Mouse (Mus musculus) gastrocnemius, adult 18-20 months (tissue): Measurements from ENCODE around the gene Copz1. TPM values are rescaled to one million over a fixed set of nuclear protein-coding genes. Genes with fewer than 3 reads are reported as not detected.
A peak's percentile ranks its signal among the peaks of the same experiment; 100 is the strongest.
"Not testable (repeated sequence)": the region's sequence is repeated elsewhere in the genome, so short reads cannot be mapped to it uniquely, and the experiment has no call there.

Experiments
- DNase-seq: peaks from one replicate; pipeline ENCODE4 v3.0.0; 2021; ENCODE audit warnings: low spot score
- long read RNA-seq, 2 experiments: library from polyadenylated mRNA; stranded (forward); transcript quantifications; one replicate each; pipeline ENCODE4 v2.0.0; 2021
- total RNA-seq, 2 experiments: library from RNA; stranded (reverse); gene quantifications; 2 replicates each; pipeline ENCODE4 v1.2.3; 2021

Copz1 gene
- total RNA-seq, result 10 to 100 TPM; 35.8 to 37.3 TPM
- long read RNA-seq, experiment 1, transcript Copz1-201 (9 exons, 1,676 nt), result major isoform, 54 of 64 reads
- long read RNA-seq, experiment 1, partial matches to known transcripts, result 3 of 64 reads
- long read RNA-seq, experiment 1, other reads (novel, unspliced or antisense), result 6 of 64 reads
- long read RNA-seq, experiment 2, transcript Copz1-201 (9 exons, 1,676 nt), result major isoform, 35 of 41 reads
- long read RNA-seq, experiment 2, partial matches to known transcripts, result 1 of 41 reads
- long read RNA-seq, experiment 2, other reads (novel, unspliced or antisense), result 5 of 41 reads

DNA sequence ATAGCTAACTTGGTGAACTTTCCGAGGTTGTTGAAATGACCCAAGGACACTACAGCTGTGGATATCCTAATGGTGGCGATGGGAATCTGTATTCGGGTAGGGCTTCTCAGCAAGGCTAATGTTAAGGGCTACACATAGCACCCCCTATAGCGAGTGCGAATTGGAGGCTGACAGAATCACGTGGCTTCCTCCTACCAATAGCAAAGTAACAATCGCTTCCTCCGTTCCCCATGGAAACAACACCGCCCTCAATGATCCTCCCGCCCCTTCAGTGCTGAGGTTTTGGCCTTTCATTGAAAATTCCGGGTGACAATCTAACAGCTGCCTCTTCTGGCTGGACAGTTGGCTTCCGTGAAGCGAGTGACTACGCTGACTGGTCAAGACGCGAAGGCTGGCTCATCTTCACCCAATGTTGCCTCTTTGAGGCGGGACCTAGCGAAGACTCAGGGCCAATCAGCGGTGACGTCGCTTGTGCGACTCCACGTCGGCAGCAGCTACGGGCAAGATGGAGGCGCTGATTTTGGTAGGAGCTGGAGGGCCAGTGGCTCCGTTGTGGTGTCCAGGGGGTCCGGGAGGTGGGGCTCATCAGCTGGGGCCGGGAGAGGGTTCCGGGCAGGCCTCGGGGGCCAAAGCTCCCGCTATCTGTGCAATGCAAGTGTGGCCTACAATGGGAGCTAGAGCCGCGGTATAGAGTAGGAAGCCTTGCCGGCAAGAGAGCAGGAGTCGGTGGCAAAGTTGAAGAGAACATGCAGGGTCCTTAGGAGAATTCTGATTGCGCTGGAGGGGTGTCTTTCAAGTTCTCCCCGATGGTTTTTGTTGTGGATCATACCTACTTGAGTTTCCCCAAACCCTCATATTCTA lies at the start of gene Copz1:
TSS of gene Copz1 (plus strand) at position 296 of the 861 bp plus-strand sequence.
- DNase-seq, result peak; percentile 98

- DNase-seq, result no peak
Measured at GRCm38 (mm10) chr15:103224161-103224560, 48.4 kb upstream of the Copz1 start.

DNA sequence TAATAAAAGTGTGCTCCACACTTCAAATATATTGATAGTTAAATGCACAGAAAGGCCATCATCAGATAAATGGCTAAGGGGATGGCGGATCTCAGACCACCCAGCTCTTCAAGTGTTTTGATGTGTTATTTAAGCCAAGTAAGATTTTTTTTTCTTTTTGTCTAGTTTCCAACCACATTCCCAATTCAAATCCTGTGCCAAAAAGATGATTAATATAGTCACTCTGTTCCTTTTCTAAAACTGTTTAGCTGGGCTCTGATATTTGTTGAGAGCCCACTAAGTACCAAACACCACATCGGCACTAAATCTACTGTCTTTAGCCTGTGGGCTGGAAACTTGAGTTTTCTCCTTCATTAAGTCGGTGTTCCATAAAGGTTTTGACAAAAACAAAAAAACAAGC lies 45.5 kb upstream of the Copz1 start:
- DNase-seq, result no peak

DNA sequence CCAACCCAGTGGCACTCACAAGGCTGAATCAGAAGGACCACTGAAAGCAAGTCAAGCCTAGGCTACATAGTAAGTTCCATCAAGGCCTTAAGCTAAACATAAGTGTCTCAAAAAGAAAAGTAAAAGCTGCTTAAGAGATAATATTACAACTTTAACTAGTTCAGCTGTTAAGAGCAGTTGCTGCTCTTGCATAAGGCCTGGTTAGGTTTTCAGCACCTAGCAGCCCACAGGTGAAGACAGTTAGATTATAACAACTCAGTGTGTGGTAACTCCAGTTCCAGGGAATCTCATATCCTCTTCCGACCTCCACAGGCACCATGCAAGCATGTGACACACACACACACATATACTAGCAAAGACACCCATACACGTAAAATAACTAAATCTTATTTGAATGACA lies 44.9 kb upstream of the Copz1 start:
- no peak for DNase-seq

DNA sequence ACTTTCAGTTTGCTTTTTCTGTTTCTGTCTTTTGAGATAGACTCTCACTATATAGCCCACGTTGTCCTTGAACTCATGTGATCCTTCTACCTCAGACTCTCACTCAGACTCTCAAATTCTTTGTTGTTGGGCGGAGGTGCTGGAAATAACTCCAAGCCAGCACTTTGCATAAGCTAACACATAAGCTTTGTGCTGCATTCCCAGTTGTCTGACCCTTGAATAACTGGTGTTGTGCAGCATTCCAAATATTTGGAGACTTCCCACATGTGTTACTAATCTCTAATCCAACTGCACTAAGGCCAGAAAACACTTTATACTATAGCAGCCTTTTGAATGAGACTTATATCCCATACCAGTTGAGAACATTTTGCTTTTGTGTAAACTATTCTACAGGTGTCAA lies 43.6 kb upstream of the Copz1 start:
- no peak for DNase-seq

GRCm38 (mm10) chr15:103233119-103233518 lies 39.4 kb upstream of the Copz1 start:
- peak; percentile 54 for DNase-seq

GRCm38 (mm10) chr15:103237295-103237694 lies 35.2 kb upstream of the Copz1 start:
- no peak for DNase-seq

- peak; percentile 93 for DNase-seq
Measured at GRCm38 (mm10) chr15:103239130-103239684, 33.3 kb upstream of the Copz1 start.

DNA sequence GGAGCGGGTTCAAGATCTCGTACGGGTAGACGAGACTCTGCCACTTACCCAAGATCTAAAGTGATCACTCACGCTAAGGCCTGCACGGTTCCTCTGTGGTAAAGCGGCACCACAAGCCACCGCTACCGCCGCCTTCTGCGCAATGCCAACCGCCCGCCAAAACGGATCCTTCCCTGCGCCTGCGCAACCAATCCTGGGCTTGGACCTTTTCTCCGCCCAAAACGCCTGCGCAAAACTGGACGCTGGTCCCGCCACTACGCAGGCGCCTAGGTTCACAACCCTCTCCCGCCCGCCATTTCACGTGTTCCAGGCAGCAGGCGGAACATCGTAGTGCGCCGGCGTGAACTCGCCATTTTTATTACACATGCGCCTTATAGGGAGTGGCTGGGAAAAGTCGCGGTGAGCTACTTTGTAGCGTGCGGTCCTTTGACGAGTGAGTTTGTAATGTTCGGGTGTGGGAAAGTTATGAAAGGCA lies 32.8 kb upstream of the Copz1 start, which contains the start of gene Cbx5:
TSS of gene Cbx5 (minus strand) at position 132 of the 475 bp plus-strand sequence.
- peak; percentile 98 for DNase-seq

DNA sequence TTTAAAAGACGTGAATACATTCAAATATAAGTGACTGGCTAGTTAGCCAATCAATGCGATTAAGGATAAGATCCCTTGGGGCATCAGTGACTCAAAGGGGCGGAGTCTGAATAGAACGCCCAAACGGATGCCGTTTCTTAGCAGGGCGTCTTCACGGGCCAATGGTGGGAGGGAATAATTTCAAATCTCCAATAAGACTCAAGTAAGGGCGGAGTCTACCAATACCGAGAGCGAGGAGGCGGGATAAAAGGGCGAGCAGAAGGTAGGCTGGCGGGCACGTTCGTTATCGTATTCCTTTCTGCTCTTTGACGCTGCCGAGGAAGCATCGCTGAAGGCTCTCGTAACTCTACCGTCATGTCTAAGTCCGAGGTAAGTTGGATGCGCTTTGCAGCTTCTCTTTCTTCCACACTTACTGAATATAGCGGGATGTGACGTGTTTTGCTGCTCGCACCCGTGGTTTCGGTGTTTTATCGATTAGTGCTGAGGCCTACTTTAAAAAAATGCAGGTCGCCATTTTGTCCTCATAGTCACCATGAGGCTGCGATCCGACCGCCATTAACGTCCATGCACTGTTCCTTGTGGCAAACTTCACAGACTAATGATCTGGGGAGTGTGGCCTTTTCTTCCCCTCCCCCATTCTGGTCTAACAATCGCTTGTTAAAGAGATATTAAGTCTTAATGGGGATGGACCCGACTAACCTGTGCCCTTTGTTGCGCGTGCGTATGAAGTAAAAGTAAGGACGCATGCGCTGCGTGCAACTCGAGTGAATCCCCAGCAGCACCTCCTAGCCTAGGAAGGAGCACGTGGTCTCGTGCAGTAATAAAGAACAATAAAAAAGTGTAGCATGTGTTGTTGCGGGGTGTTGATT lies 32.1 kb upstream of the Copz1 start, which contains the start of gene Hnrnpa1:
TSS of gene Hnrnpa1 (plus strand) at position 273 of the 869 bp plus-strand sequence.
- peak; percentile 97 for DNase-seq

DNA sequence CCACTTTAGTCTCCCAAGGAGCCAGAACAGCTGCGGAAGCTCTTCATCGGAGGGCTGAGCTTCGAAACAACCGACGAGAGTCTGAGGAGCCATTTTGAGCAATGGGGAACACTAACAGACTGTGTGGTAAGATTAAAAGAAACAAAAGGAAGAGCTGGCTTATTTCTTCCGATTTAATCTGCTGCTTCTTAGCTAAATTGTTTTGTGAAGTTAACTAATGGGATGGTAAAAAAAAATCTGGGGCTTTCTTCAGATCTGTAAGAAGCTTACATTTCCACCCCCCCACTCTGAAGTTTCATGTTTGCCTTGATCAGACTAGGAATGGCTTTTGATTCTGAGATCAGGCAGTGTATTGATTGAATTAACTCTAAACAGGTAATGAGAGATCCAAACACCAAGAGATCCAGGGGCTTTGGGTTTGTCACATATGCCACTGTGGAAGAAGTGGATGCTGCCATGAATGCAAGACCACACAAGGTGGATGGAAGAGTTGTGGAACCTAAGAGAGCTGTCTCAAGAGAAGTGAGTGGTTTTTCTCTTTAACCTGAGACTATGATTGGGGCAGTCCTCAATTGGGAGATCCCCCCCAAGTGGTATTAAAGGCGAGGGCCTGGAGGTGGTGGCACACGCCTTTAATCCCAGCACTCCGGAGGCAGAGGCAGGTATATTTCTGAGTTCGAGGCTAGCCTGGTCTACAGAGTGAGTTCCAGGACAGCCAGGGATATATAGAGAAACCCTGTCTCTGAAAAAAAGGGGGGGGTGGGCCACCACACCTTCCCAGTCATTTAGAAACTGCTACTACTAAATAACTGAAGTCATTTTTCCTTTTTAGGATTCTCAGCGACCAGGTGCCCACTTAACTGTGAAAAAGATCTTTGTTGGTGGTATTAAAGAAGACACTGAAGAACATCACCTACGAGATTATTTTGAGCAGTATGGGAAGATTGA lies 31.2 kb upstream of the Copz1 start:
- not testable (repeated sequence) for DNase-seq

GRCm38 (mm10) chr15:103242885-103243284 lies 29.6 kb upstream of the Copz1 start:
- no peak for DNase-seq

DNA sequence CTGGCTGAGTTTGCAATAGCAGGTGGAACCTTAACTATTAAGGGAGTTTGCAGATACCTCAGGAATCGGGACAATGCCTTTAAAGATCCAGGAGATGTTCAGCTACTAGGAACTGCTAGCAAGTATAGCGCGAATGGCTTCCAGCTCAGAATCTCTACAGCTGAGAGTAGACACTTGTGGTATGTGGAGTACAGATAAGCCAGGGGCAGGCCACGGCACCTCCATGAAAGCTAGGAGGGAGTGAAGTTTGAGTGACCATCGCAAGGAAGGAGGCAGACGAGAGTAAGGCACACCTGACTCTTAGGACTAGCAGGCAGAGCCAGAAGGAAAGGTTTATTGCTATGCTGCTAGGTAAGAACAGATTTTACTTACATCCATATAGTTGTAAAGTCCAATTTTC lies 26.9 kb upstream of the Copz1 start:
- no peak for DNase-seq

DNA sequence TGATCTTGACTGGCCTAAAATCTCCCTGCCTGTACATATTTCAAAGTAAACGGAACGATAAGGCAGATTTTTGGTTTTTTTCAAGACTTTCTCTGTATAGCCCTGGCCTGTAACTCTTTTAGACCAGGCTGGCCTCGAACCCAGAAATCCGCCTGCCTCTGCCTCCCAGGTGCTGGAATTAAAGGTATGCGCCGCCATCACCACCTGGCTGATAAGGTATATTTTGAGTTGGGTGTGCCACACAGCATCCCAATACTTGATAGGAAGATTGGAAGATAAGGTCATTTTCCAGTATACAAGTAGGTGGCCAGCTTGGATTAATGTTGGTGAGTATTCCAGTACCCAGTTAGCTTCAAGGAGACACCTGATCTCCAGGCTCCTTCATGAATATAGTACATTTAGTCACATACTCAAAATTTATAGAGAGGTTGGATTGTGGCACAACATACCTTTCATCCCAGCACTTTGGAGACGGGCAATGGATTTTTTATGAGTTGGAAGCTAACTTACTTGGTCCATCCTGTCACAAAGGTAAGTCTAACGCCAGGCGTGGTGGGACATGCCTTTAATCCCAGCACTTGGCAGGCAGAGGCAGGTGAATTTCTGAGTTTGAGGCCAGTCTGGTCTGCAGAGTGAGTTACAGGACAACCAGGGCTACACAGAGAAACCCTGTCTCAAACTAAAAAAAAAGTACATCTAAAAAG lies 25.3 kb upstream of the Copz1 start:
- no peak for DNase-seq

DNA sequence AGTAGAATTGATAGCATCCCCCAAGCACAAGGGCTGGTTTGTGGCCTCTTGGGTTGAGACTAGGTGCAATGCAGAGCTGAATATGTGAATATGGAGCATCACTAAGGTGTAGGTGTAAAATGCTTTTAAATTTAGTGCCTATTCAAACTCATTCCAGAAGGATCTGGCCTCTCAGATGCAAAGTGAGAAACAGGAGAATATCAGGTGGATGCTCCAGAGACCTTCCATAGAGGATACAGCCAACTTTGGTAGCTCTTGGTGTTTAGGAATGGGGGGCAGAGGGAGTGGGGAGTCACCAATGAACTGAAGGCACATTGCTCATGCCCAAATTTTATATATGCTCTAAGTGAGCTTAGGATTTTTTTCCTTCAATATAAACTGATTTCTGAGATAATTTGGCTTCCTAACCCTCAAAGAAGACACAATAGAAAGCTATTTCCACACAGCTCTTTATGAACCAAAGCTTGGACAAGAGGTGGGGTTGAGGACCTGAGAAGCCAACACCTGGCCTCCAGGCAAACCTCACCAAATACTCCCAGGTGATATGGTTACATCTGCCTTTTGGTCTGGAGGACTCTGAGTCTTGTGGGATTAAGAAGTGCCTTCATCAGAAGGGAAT lies 24.6 kb upstream of the Copz1 start:
- no peak for DNase-seq

DNA sequence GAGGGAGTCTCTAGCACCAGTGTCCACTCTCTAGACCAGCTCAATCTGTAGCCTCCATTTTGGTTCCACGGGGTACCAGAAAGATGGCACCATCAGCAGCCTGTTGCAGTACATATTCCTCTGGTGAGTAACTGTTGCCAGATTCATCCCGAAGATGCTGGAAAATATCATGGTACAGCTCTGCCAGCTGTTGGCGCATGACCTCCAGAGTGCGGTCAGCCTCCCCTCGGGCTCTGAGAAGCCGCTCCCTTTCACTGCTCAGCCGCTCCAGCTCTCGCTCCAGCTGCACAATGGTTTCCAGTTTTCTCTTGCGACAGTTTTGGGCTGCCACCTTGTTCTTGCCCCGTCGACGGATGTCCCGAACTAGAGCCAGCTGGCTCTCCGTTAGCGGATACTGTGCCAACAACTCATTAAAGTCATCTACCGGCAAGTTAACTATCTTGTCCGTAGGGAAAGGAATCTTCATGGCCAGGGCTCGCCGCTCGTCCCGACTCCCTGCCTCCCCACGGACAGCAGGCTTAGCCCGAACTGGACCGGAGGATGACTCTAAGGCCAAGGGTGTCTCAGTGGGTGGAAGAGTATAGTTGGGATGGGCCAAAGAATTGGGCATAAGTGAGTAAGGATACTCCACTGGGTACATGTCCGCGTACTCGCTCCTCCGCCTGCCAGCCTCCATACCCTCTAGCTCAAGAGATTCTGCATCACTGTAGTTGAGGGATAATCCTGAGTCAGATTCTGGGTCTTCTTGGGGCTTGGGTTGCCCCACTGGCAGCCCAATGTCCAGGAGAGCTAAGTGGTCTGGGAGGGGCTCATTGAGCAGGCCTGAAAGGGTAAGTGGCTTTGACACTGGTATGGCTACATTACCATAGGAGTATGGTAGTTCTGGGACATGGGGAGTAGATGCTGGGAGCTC lies 23.9 kb upstream of the Copz1 start:
- peak; percentile 17 for DNase-seq

- not testable (repeated sequence) for DNase-seq
Measured at GRCm38 (mm10) chr15:103249511-103249910, 23.0 kb upstream of the Copz1 start.
